ENCODE assay signal across 8 mouse cellular contexts in genomic region chr13:43215144-43215993, GRCm38 (mm10). TPM values are rescaled to one million over a fixed set of nuclear protein-coding genes. Genes with fewer than 3 reads are reported as not detected.
DNase-seq lines count a peak whose midpoint lies in the region; ATAC-seq lines count a peak whose summit lies in the region.
"Had no signal": no experiment of that assay in that cellular context is flagged by ENCODE, and none has a peak within 500 bp of the region (broad histone marks: within the 10 kb centered on the region; RNA-seq: fewer than 3 reads in every experiment).

No protein-coding gene starts in this region.

- 15% methylated on average over 19 of the region's 19 CpGs for WGBS in embryonic facial prominence, embryonic 12.5 days
- 22% methylated on average over 19 of the region's 19 CpGs for WGBS in limb, embryonic 11.5 days

- H3K4me2 ChIP-seq in embryonic facial prominence, embryonic 12.5 days (replicated peaks): peak overlapping the region; percentile 36
- peak overlapping the region; percentile 27; the same call in 1 of the 2 replicates for H3K4me2 ChIP-seq in limb, embryonic 11.5 days (ENCODE audit: low read depth, severe bottlenecking)

- H3K9ac ChIP-seq in embryonic facial prominence, embryonic 12.5 days: no peak overlapping the region
- no peak overlapping the region for H3K9ac ChIP-seq in limb, embryonic 11.5 days (ENCODE audit: low read length)

- peak; percentile 64 to 75 for DNase-seq in spleen, postnatal 36 days (ENCODE audit: low spot score in 2 of 2)
- no peak for DNase-seq in spleen, postnatal 14 days (ENCODE audit: low spot score in 2 of 2)
- no peak for DNase-seq in limb, embryonic 11.5 days (ENCODE audit: low spot score)
- no peak for DNase-seq in urinary bladder, postnatal 14 days (ENCODE audit: low spot score)
- no peak for DNase-seq in layer of hippocampus, adult 18-20 months (ENCODE audit: low spot score in 2 of 2)

- 0 out of 2 replicates have a peak overlapping the region, but pooled peaks have one; percentile 7 for H3K4me3 ChIP-seq in embryonic facial prominence, embryonic 12.5 days
- H3K4me3 ChIP-seq in limb, embryonic 11.5 days (ENCODE audit: low read depth, low read length): 0 out of 2 replicates have a peak overlapping the region, but pooled peaks have one; percentile 5
- H3K4me3 ChIP-seq: erythroblast, embryonic 14.5 days had no signal

- peaks cover 24% of the 10 kb centered on the region for H3K4me1 ChIP-seq in embryonic facial prominence, embryonic 12.5 days
- 0 out of 2 replicates have a peak, but pooled peaks cover 2% of the 10 kb centered on the region for H3K4me1 ChIP-seq in limb, embryonic 11.5 days (ENCODE audit: control insufficient read depth, insufficient read depth, low read length)

- no peaks in the 10 kb centered on the region for H3K9me3 ChIP-seq in embryonic facial prominence, embryonic 12.5 days
- H3K9me3 ChIP-seq in limb, embryonic 11.5 days (ENCODE audit: control insufficient read depth, low read length): no peaks in the 10 kb centered on the region

- no peaks in the 10 kb centered on the region for H3K36me3 ChIP-seq in embryonic facial prominence, embryonic 12.5 days
- H3K36me3 ChIP-seq in limb, embryonic 11.5 days (ENCODE audit: control insufficient read depth, insufficient read depth, low read length): no peaks in the 10 kb centered on the region

- H3K27me3 ChIP-seq in embryonic facial prominence, embryonic 12.5 days: no peaks in the 10 kb centered on the region
- H3K27me3 ChIP-seq in limb, embryonic 11.5 days (ENCODE audit: control insufficient read depth, insufficient read depth, low read length): no peaks in the 10 kb centered on the region

- ATAC-seq in embryonic facial prominence, embryonic 12.5 days (ENCODE audit: insufficient number of reproducible peaks, insufficient read depth, low FRiP score, low TSS enrichment): no peak
- peak; percentile 54; the same call in 1 of the 2 replicates for ATAC-seq in limb, embryonic 11.5 days (ENCODE audit: insufficient number of reproducible peaks, low FRiP score, low TSS enrichment, low read depth)
- ATAC-seq in neutrophil, adult 5-6 weeks (ENCODE audit: extremely low read depth, insufficient number of reproducible peaks, low FRiP score, poor library complexity, severe bottlenecking): peak; percentile 30

- H3K27ac ChIP-seq in embryonic facial prominence, embryonic 12.5 days: no peak overlapping the region
- no peak overlapping the region for H3K27ac ChIP-seq in limb, embryonic 11.5 days (replicated peaks; ENCODE audit: low read depth, low read length)

RNA-seq across cellular contexts. Expression of gene Tbc1d7, which starts 44.1 kb away (rescaled TPM):
- 59.4 and 63.9 TPM in 2 replicates for polyA plus RNA-seq in embryonic facial prominence, embryonic 12.5 days (2016; fragmentation: Nextera tagmentation; extraction: Ambion mirVana)
- 63.1 and 65.0 TPM in 2 replicates for polyA plus RNA-seq in limb, embryonic 11.5 days (2014; fragmentation: Nextera tagmentation; extraction: Ambion mirVana)
- 6.8 and 7.1 TPM in 2 replicates for total RNA-seq in neutrophil, adult 5-6 weeks (2017)
- 10 to 100 TPM; 24.4 to 29.3 TPM for total RNA-seq in layer of hippocampus, adult 18-20 months (2021)

Comparison
In these comparisons a context has a peak if more than half of its experiments do, and no peak if none do; other contexts are left out.
1. DNase-seq: peak in spleen, postnatal 36 days (2 of 2); none in spleen, postnatal 14 days (0 of 2), limb, embryonic 11.5 days (single experiment), urinary bladder, postnatal 14 days (single experiment) and layer of hippocampus, adult 18-20 months (0 of 2).